Mouse (Mus musculus): ENCODE measurements around the gene Eln.

Gene Eln

GRCm38 (mm10) chr5:134684398-134684797, 62.7 kb downstream of the Eln start:
- DNase-seq (ENCODE audit: low spot score): no peak

- no peak for DNase-seq (ENCODE audit: low spot score)
Observed at GRCm38 (mm10) chr5:134683813-134684212, 63.3 kb downstream of the Eln start.

- DNase-seq (ENCODE audit: low spot score): no peak
Observed at GRCm38 (mm10) chr5:134680238-134680637, 66.9 kb downstream of the Eln start.

GRCm38 (mm10) chr5:134678827-134679546, 68.1 kb downstream of the Eln start:
- no peak for DNase-seq (ENCODE audit: low spot score)

GRCm38 (mm10) chr5:134678031-134678430, 69.1 kb downstream of the Eln start:
- DNase-seq (ENCODE audit: low spot score): no peak

- DNase-seq (ENCODE audit: low spot score): no peak
Observed at GRCm38 (mm10) chr5:134677491-134677890, 69.6 kb downstream of the Eln start.

GRCm38 (mm10) chr5:134675956-134676759, 71.0 kb downstream of the Eln start:
- peak; percentile 75 for DNase-seq (ENCODE audit: low spot score)

- no peak for DNase-seq (ENCODE audit: low spot score)
Observed at GRCm38 (mm10) chr5:134674977-134675376, 72.1 kb downstream of the Eln start.

- DNase-seq (ENCODE audit: low spot score): no peak
Observed at GRCm38 (mm10) chr5:134672611-134673010, 74.5 kb downstream of the Eln start.

- no peak for DNase-seq (ENCODE audit: low spot score)
Observed at GRCm38 (mm10) chr5:134672198-134672516, 75.0 kb downstream of the Eln start.

- DNase-seq (ENCODE audit: low spot score): no peak
Observed at GRCm38 (mm10) chr5:134671335-134672197, 75.6 kb downstream of the Eln start.

GRCm38 (mm10) chr5:134669001-134669708, 78.0 kb downstream of the Eln start:
- no peak for DNase-seq (ENCODE audit: low spot score)

GRCm38 (mm10) chr5:134668495-134668894, 78.6 kb downstream of the Eln start:
- DNase-seq (ENCODE audit: low spot score): no peak

- no peak for DNase-seq (ENCODE audit: low spot score)
Observed at GRCm38 (mm10) chr5:134656708-134657107, 90.4 kb downstream of the Eln start.
